Mouse (Mus musculus): ENCODE results near the gene Ufd1. TPM values are rescaled to one million over a fixed set of nuclear protein-coding genes. Genes with fewer than 3 reads are reported as not detected.

Gene Ufd1
- polyA plus RNA-seq (2017; shearing (Covaris generic)): 143 TPM

DNA sequence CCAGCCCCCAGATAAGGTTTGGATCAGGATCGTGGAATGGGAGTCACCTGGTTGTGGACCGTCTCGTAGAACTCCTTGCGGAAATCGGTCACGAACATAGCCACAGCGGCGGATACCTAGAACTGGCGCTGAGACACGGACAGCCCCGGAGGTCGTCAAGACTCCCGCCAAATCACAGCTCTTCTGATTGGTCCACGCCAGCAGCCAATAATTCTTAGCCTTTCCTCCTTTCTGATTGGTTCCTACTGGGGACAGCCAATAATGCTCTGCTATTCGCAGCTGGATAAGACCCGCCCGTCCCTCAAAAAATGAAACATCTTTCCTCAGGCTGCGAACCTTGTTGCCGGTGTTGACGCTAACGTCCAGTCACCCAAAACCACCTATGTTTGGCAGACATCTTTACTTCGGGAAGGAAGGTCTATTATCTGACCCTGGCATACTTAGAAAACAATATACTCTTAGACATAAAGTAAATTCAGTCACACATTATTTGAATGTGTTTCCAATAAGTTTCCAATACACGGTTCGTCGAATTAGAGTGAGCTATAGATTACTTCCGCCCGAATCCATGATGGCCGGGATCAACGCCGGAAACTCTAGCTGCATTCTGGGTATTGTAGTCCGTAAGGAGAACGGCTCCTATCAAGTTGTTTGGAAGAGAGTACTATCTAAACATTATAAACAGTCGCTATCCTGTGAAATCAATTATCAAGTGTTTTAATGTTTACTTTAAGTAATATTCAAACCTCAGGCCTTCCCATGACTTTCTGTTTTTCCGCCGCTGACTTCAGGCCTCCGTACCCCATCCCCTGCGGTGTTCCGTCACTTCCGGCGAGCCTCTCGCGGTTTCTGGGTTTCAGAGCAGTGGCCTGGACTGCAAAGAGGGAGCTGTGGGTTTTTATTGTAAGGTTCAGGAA lies at the start of gene Ufd1, which contains the start of gene Cdc45:
Gene Ufd1, plus strand, starts transcription at position 312 of the 917 bp plus-strand sequence.
Gene Cdc45, minus strand, starts transcription at position 520 of the 917 bp plus-strand sequence.

DNA sequence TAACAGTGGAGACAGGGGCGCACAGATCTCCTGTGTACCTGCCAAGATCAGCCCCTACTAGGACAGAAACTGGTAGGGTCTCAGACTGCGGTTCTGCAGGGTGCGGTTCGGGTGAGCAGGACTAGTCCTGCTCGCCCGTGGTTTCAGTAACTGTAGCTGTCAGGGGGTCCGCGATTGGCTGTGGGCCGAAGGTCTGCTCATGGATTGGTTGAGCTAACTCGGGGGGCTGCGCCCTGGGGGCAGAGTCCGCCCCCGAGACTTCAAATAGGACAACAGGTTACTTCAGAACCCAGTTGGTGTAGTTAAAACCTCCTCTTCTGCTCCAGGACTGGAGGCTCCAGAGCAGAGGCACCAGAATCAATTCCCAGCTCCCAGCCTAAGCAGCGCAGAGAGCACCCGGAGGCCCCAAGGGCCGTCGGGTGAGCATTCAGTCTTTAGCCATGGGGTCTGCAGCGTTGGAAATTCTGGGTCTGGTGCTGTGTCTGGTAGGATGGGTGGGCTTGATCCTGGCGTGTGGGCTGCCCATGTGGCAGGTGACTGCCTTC lies 35.0 kb upstream of the Ufd1 start, which contains the start of gene Cldn5:
Gene Cldn5, plus strand, starts transcription at position 292 of the 545 bp plus-strand sequence.

DNA sequence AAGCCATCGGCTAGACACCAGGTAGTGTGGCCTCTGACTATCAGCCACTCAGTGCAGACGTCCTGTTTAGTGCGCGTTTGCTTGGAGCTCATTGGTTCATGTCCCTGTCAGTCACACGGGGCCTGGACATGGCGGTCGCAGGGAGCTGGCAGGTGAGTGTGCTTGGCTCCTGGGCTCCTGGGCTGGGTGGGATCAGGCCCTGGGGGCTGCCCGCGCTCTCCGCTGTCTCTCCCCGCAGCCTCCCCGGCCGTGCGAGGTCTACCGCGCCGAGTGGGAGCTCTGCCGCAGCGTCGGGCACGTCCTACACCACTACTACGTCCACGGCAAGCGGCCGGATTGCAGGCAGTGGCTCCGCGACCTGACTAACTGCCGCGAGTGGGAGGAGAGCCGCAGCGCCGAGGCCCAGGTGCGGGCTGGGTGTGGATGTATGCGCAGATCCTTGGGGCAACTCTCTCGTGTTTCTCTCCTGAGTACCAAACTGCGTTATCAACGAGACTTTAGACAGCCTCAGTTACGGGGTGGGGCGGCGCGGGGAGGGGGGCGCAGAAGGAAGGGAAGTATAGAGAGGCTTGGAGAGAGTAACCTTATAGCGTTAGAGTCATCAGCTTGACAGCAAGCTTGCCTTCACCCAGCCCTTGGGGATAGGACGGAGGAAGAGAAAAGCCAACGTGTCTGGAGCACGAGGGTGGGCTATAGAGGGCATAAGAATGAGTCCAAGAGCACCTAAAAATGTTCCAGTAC lies 25.1 kb downstream of the Ufd1 start, which contains the start of the genes 2510002D24Rik and Gm28539:
Gene 2510002D24Rik, plus strand, starts transcription at position 111 of the 741 bp plus-strand sequence.
Gene Gm28539, plus strand, starts transcription at position 117 of the 741 bp plus-strand sequence.

DNA sequence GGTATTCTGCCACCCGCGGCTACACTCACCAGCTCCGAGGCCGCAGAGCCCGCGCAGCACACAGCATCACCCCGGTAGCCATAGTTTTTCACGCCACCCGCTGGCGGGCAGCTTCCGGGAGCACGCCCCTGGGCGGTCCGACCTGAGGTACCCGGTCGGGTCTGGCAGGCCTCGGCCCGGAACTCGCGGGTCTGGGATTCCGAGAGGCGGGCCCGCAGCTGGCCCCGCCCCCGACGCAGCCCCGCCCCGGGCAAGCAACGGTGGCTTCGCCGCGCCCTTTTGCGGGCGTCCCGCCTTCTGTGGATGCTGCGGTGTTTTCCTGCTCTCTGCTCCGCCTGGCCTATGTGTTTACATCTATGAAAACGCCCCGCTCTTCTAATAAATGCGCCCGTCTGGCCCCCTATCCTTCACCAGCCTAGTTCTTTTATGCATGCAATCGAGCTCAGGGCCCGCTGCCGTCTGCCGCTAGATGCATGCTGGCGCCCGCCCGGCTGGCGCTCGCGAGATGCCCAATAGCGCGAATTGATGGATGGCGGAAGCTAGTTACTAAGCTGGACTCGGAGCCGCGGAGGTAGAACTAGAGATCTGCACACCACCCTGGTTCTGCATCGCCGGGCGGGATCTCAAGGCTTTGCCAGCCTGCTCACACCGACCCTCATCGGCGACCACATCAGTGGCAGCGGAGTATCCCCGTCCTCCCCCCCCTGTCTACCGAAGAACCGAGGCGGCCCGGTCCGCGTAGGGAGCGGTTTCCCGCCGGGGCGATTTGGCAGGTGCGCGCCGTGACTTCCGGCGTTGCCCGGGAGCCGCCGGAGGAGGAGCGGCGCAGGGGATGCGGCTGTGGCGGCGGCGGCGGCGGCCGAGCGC lies 65.1 kb downstream of the Ufd1 start, which contains the start of the genes Mrpl40 and Hira:
Gene Mrpl40, minus strand, starts transcription at position 421 of the 867 bp plus-strand sequence.
Gene Hira, plus strand, starts transcription at position 596 of the 867 bp plus-strand sequence.

Other genes starting within 250 kb of the Ufd1 start
- not detected for gene Tbx1, start 221.1 kb upstream of the Ufd1 start, polyA plus RNA-seq (2017; shearing (Covaris generic))
- gene Gp1bb, start 189.4 kb upstream of the Ufd1 start, polyA plus RNA-seq (2017; shearing (Covaris generic)): not detected
- gene Gm49601, start 185.4 kb upstream of the Ufd1 start, polyA plus RNA-seq (2017; shearing (Covaris generic)): not detected
- not detected for gene Sept5, start 181.8 kb upstream of the Ufd1 start, polyA plus RNA-seq (2017; shearing (Covaris generic))
- not detected for gene Cldn5, start 34.9 kb upstream of the Ufd1 start, polyA plus RNA-seq (2017; shearing (Covaris generic))
- 3.4 TPM for gene Cdc45, start 208 bp downstream of the Ufd1 start, polyA plus RNA-seq (2017; shearing (Covaris generic))
- 100.0 TPM for gene 2510002D24Rik, start 24.8 kb downstream of the Ufd1 start, polyA plus RNA-seq (2017; shearing (Covaris generic))
- not detected for gene Gm28539, start 24.8 kb downstream of the Ufd1 start, polyA plus RNA-seq (2017; shearing (Covaris generic))
- gene Mrpl40, start 65.1 kb downstream of the Ufd1 start, polyA plus RNA-seq (2017; shearing (Covaris generic)): 41.2 TPM
- 19.7 TPM for gene Hira, start 65.3 kb downstream of the Ufd1 start, polyA plus RNA-seq (2017; shearing (Covaris generic))

All from naive thymus-derived CD4-positive, alpha-beta T cell, adult 5 months (primary cell).